Mouse (Mus musculus): Measurements from ENCODE around the gene Hscb. TPM values are rescaled to one million over a fixed set of nuclear protein-coding genes. Genes with fewer than 3 reads are reported as not detected.

The Hscb gene
- polyA plus RNA-seq, 1 experiment from 2014 or later, result 27.3 TPM

DNA sequence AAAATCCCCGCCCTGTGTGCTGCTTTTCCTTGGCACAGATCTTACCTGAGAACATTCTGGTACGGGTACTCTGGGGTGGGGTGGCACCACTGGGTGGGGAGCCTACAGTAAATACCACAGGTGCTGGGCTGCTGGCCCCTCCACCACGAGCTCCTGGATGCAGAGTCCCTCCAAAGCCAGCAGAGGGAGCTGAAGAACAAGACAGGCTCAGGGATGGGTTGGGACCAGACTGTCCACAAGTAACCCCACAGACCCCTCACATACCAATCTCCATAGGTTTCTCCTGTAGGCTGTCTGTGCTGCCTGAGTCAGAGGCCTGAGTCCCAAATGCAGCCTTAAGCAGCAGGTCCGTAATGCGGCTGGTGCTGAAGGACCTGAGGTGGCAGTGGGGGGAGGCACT is 50.9 kb downstream of the Hscb start:
- Histone ChIP-seq H3K36me3 (peaks cover 97% of the 10 kb centered on the region), H3K4me3 (no peak overlapping the region), H3K27ac (no peak overlapping the region), H3K9me3 (replicated peaks) (no peaks in the 10 kb centered on the region), H3K27me3 (ENCODE audit: low read depth, poor library complexity, severe bottlenecking) (no peaks in the 10 kb centered on the region), H3K4me1 (no peaks in the 10 kb centered on the region)
- DNase-seq (ENCODE audit: low spot score), result peak; percentile 45
- WGBS, result 74% methylated on average over 5 of the region's 5 CpGs

DNA sequence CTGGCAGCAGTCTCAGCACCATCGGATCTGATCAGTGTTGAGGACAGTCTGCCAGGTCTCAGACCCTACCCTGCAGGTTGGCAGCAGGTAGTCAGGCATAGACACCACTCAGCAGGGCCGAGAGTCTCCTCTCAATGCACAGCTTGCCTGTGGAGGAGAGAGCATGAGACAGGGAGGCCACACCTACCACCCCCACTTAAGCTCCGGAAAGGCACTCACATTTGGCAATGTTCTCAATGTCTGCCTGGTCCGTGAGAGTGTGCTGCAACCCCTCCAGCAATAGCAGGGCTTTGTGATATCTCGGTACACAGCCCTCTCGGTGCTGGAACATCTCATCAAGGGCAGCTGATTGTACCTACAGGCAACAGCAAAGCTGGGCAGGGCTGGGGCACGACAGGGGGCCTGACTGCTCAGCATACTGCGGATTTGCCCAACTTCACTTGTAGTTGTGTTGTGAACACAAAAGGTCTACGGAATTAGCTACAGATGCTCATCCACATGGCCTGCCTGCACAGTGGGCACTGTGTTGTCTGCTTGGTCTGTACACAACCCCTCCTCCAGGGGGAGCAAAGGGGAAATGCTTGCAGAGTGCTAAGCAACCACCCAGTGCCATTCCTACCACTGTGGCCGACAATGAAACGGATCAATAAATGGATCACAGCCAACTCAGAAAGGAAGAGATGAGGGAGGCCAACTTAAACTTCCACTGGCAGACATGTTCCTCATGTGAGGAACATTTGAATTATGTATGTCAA is 53.3 kb downstream of the Hscb start:
- H3K4me1 ChIP-seq, result peaks cover 1% of the 10 kb centered on the region; the same call in 1 of the 2 replicates
- no peak for DNase-seq (ENCODE audit: low spot score)
- H3K27me3 ChIP-seq (ENCODE audit: low read depth, poor library complexity, severe bottlenecking), result no peaks in the 10 kb centered on the region
- H3K9me3 ChIP-seq (replicated peaks), result no peaks in the 10 kb centered on the region
- no peak overlapping the region for H3K4me3 ChIP-seq
- 89% methylated on average over 11 of the region's 11 CpGs for WGBS
- H3K36me3 ChIP-seq, result peaks cover 73% of the 10 kb centered on the region
- H3K27ac ChIP-seq, result no peak overlapping the region

DNA sequence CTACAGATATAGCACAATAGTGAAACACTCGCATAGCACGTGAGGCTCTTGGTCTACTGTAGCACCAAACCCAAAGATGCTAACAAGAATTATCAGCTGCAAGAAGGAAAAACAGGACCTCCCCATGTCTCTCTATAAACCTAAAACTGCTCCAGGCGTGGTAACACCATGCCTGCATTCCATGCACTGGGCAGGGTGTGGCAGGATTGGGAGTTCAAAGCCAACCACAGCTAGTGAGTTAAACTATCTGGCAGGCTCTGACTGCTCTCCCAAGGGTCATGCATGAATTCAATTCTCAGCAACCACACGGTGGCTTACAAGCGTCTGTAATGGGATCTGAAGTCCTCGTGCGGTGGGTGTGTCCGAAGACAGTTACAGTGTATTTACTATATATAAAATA is 56.4 kb downstream of the Hscb start:
- Histone ChIP-seq H3K27ac (no peak overlapping the region), H3K9me3 (replicated peaks) (no peaks in the 10 kb centered on the region), H3K4me3 (no peak overlapping the region), H3K36me3 (peaks cover 48% of the 10 kb centered on the region), H3K27me3 (ENCODE audit: low read depth, poor library complexity, severe bottlenecking) (no peaks in the 10 kb centered on the region), H3K4me1 (peaks cover 19% of the 10 kb centered on the region)
- WGBS, result 82% methylated on average over 8 of the region's 8 CpGs
- DNase-seq (ENCODE audit: low spot score), result no peak

DNA sequence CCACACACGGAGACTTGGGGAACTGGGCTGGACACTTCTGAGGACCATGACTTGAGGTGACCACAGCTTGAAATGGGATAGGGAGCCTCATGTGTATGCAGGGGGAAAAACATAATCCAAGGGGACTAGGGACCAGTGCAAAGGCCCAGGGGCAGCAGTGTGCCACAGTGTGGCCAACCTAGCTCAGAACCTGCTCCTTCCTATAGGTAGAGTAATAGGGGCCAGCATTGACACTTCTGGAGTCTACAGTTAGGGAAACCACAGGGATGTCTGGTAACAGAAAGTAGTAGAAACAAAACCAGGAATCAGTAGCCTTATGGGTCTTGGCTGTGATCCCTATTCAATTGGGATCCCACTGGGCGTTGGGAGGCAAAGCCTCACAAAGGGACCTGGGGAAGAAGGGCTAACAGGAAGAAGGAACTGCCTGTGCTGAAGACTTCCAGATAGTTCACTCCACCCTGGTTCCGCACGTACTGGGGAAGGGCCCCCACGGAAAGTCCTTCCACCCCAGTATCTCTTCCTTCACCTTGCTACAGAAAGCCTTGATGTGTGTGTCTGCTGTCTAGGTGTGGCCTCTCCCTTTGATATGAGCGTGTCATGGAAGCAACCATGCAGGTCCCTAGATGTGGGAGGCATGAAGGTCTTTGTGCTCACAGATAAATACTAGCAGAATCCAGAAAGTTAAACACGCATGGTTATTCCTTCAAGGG is 57.9 kb downstream of the Hscb start:
- no peaks in the 10 kb centered on the region for H3K27me3 ChIP-seq (ENCODE audit: low read depth, poor library complexity, severe bottlenecking)
- H3K4me3 ChIP-seq, result no peak overlapping the region
- no peak overlapping the region for H3K27ac ChIP-seq
- H3K9me3 ChIP-seq (replicated peaks), result no peaks in the 10 kb centered on the region
- 89% methylated on average over 7 of the region's 7 CpGs for WGBS
- peaks cover 19% of the 10 kb centered on the region for H3K4me1 ChIP-seq
- no peak for DNase-seq (ENCODE audit: low spot score)
- H3K36me3 ChIP-seq, result peaks cover 48% of the 10 kb centered on the region

DNA sequence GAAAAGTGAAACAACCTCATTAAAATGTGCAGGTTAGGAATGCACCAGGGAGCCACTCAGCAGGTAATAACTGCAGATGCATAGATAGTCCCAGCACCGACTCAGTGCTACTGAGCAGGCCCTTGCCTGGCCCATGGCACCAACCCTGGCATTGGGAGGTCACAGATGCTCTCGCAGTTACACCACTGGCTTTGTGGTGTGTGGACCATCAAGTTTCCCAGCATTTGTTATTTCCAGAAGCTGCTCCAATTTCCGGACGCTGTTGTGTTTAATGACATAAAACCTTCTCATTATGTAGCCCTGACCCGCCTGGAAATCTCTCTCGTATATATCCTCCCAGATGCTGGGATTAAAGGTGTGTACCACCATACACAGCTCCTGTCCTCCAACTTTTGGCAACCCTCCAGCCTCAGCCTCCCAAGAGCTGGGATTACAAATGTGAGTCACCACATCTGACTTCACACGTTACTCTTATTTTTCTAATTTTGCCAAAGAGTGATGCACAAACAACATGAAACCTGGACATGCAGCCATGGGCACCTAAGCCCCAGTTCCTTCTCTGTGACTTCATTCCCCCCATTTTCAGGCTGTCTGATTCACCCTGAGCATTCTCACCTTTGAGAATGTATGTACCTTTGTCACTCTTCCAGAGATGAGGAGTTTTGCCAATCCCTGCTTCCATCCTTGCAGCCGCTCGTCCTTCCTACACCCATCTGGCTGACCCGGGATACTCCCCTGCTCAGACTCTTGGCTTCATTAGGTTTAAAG is 58.6 kb downstream of the Hscb start:
- Histone ChIP-seq H3K9me3 (replicated peaks) (no peaks in the 10 kb centered on the region), H3K36me3 (peaks cover 48% of the 10 kb centered on the region), H3K4me3 (peak overlapping the region; percentile 90), H3K4me1 (peaks cover 19% of the 10 kb centered on the region), H3K27ac (peak overlapping the region; percentile 89), H3K27me3 (ENCODE audit: low read depth, poor library complexity, severe bottlenecking) (no peaks in the 10 kb centered on the region)
- 62% methylated on average over 10 of the region's 10 CpGs for WGBS
- no peak for DNase-seq (ENCODE audit: low spot score)

- H3K4me3 ChIP-seq, result peak within 1 kb of the TSS; percentile 90
- peak; percentile 91 for DNase-seq (ENCODE audit: low spot score)
- peaks cover 19% of the 10 kb centered on the region for H3K4me1 ChIP-seq
- no peaks in the 10 kb centered on the region for H3K9me3 ChIP-seq (replicated peaks)
- peaks cover 49% of the 10 kb centered on the region for H3K36me3 ChIP-seq
- WGBS, result under 1% methylated on average over 57 of the region's 57 CpGs
- H3K27ac ChIP-seq, result peak within 1 kb of the TSS; percentile 89
- H3K27me3 ChIP-seq (ENCODE audit: low read depth, poor library complexity, severe bottlenecking), result no peaks in the 10 kb centered on the region
These were observed 59.4 kb downstream of the Hscb start, which contains the start of gene Pus1 for GRCm38 (mm10) chr5:110779998-110780760. Pus1 (minus strand) TSS chr5:110780659.

DNA sequence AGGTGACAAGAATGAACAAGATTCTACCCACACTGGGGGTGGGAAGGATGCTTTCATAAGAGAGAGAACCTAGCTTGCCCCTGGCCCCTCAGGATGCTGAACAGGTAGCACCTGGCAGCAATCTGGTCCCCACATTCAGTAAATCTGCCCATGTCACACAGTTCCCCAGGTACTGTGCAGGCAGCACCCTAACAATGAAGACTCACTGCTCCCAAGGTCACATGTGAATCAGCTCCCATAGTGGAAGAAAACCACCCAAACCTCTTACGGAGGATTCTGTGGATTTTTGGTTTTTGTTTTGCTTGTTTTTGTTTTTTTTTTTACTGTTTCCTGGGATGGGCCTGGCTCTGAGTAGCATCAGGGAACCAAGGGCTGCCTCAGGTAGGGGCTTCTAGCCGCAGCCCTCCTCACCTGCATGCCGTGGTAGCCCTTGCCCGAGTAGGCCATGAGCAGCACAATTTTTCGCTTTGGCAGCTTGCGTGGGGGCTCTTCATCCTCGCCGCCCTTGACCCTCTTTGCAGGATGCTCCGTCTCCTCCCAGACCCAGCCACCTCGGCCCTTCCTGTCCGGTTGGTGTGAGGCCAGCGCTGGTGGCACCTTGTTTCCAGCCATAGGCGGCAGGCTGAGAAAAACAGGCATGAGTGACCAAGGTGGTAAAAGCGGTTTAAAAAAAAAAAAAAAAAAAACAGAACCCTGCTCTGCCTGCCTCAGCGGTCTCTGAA is 60.1 kb downstream of the Hscb start:
- H3K36me3 ChIP-seq, result peaks cover 51% of the 10 kb centered on the region
- no peaks in the 10 kb centered on the region for H3K27me3 ChIP-seq (ENCODE audit: low read depth, poor library complexity, severe bottlenecking)
- H3K27ac ChIP-seq, result peak overlapping the region; percentile 89
- H3K9me3 ChIP-seq (replicated peaks), result no peaks in the 10 kb centered on the region
- 20% methylated on average over 15 of the region's 15 CpGs for WGBS
- no peak for DNase-seq (ENCODE audit: low spot score)
- peak overlapping the region; percentile 90 for H3K4me3 ChIP-seq
- H3K4me1 ChIP-seq, result peaks cover 19% of the 10 kb centered on the region

Other genes with a start within 250 kb of the Hscb start
- 90.4 and 102 TPM in 2 replicates for gene Noc4l, start 186.4 kb downstream of the Hscb start, polyA plus RNA-seq (2016; fragmentation: Nextera tagmentation; extraction: Ambion mirVana)
- 38.1 and 51.8 TPM in 2 replicates for gene Ddx51, start 186.3 kb downstream of the Hscb start, polyA plus RNA-seq (2016; fragmentation: Nextera tagmentation; extraction: Ambion mirVana)
- 60.8 and 64.0 TPM in 2 replicates for gene Ep400, start 69.1 kb downstream of the Hscb start, polyA plus RNA-seq (2016; fragmentation: Nextera tagmentation; extraction: Ambion mirVana)
- gene Pus1, start 59.1 kb downstream of the Hscb start, polyA plus RNA-seq (2016; fragmentation: Nextera tagmentation; extraction: Ambion mirVana), result 44.2 and 58.7 TPM in 2 replicates
- gene Ulk1, start 29.7 kb downstream of the Hscb start, polyA plus RNA-seq (2016; fragmentation: Nextera tagmentation; extraction: Ambion mirVana), result 27.5 and 32.2 TPM in 2 replicates
- gene Chek2, start 202 bp upstream of the Hscb start, polyA plus RNA-seq (2016; fragmentation: Nextera tagmentation; extraction: Ambion mirVana), result 40.8 and 45.1 TPM in 2 replicates
- 12.6 and 15.1 TPM in 2 replicates for gene Ttc28, start 40.0 kb upstream of the Hscb start, polyA plus RNA-seq (2016; fragmentation: Nextera tagmentation; extraction: Ambion mirVana)